Mouse (Mus musculus) spleen, postnatal 10 days (tissue): ENCODE measurements around the gene Dync1i2.
A peak's percentile ranks its signal among the peaks of the same experiment; 100 is the strongest.

ENCODE experiments used
- DNase-seq, 2 experiments: peaks; one replicate each; pipeline ENCODE4 v3.0.0; 2021 to 2022; ENCODE audit warnings: low spot score in 2 of 2

Gene Dync1i2

DNA sequence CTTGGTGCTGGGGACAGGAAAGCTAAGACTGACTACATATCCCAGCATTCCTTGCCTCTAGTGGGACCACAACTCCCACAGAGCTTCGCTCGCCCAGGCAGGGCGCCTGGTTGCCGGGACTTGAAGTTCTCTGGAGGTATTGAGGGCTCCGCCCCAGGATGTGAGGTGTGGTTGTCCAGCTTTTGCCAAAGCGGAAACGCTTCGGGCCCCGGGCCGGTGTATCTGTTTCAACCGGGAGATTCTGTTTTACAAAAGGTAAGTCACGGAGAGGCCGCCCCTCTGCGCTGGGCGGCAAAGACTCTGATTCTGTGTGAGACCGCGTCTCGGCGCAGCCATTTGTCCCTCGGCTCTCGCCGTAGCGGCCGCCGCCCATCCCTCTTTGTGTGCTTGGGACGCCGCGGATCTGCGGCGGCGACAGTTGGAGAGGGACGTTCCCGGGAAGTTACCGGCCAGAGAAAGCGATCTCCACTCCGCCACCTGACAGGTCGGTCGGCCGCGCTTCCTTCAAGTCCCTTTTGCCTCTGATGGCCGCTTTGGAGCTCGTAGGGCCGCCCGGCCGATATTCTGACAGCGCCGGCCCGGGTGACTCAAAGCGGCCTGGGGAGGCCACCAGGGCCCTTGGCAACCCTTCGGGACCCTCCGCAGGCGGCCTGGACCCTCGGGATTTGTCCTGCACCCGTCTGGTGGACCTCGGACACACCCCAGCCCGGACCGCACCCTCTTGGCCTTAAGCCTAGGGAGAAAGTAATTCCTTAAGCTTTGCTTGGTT lies at the start of gene Dync1i2:
Gene Dync1i2 (plus strand): TSS at position 116 of the 769 bp plus-strand sequence.
- DNase-seq: peak; percentile 89 to 91

DNA sequence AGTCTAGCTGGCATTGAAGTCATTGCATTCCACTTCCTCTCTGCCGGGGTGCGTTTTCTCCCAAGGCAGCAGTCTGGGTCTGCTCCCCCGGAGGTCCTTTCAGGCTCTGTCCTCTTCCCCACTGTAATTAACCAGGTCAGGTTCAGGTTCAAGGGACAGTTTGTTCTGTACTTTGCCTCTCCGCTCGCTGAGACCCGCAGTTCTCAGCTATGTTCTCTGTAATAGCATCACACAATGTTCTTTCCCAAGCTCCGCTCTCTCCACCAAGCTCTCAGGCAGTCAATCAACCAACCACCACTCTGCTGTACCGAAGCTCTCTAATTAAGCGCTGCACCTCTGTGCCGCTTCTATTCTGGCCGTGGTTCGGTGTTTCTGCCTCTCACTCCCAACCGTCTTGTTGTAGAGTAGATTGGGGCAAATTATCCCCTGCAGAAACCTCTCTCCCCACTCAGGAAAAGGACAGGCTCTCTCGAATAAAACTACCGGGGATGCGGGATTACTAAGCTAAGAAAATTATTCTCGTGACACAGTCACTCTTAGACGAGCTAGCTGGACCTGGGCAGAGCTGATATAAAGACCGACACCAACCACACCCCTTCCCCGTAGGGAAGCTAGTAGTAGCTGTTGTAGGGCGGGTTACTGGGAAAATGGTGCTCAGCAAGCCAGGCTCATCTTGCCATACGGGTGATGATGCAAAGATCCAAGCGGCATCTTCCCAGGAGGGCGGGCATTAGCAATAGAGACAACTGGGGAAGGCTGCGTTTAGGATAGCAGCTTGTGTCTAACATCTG lies 48.5 kb upstream of the Dync1i2 start:
- no peak for DNase-seq

DNA sequence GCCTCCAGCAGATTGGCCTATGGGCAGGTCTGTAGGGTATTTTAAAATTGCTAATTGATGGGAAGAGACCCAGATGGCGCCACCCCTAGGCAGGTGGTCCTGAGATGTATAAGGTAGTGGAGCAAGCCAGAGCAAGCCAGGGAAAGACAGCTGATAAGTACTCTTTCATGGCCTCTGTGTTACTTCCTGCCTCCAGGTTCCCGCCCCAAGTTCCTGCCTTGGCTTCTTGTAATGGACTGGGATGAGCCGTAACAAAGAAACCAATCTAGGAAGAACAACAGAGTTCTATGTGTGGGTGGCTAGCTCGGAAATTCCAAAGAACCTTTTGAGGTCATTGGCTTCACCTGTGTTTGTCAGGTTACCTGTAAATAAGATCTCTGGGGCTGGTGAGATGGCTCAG lies 44.3 kb upstream of the Dync1i2 start:
- DNase-seq: no peak

DNA sequence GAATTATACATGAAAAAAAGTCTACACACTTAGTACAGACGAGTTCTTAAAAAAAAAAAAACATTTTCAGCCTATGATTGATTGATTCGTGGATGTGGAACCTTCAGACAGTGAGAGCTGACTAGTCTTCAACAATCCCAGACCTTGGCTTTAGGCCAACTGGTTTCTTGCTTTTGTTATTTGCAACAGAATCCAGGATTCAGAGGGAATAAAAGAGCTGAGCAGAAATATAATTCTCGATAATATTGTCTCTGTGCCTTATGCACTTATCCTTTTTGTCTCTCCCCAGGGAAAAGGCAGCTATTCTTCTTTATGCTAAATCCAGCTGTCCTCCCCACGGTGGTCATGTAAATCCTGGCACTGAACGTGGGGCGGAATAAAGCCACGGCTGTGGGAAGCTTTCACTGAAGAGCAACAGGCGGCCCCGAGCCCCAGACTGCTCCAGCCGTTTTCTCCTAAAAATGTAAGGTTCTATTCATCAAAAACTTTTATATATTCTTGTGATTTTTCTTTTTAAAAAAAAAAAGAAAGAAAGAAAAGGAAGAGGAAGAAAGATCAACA lies 43.0 kb upstream of the Dync1i2 start:
- no peak for DNase-seq

GRCm38 (mm10) chr2:71173031-71173430 lies 38.5 kb upstream of the Dync1i2 start:
- no peak for DNase-seq

DNA sequence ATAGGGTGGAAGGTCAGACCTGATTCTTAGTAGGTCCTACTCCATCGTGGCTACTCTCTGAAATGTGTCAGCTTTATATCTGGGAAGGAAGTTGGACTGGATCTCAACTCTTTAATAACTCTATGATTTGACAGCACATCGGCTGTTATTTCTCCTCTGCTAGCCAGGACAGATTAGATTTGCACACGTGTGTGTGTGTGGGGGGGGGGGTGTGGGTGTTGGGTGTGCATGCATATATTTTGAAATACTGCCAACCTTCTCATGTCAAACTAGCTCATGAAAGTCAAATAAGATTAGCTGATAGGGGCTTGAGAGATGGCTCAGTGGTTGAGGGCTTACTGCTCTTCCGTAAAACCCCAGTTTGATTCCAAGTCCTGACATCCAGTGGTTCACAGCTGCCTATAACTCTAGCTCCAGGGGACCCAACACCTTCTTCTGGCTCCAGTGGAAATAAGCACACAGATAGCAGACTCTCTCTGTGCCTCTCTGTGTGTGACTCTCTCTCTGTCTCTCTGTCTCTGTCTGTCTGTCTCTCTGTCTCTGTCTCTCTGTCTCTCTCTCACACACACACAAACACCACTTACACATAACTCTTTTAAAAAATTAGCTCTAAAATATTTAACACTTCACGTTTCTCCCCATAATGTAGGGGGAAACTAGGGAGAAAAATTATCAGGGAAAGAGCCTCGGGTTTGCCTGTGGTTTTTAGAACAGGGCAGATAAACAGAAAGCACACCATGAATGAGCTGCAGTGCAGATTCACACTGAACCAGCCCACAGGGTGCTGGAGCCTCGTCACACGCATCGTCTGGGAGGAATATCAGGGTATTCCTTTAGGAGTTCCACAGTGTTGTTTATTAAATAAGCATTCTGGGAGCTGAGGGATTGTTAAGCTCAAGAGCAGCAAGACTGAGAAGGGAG lies 34.9 kb upstream of the Dync1i2 start:
- no peak for DNase-seq

GRCm38 (mm10) chr2:71177250-71177615 lies 34.3 kb upstream of the Dync1i2 start:
- no peak for DNase-seq

DNA sequence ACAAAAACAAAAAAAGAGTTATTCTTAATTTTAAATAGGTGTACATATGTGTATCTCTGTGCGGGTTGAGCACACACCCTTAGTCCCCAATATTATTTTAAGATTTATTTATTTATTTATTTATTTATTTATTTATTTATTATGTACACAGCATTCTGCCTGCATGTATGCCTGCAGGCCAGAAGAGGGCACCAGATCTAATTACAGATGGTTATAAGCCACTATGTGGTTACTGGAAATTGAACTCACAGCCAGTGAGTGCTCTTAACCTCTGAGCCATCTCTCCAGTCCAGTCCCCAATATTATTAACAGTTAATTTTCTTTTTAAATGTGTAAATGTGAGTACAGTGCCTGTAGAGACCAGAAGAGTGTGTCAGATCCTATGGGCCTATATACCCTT lies 33.7 kb upstream of the Dync1i2 start:
- DNase-seq: no peak

DNA sequence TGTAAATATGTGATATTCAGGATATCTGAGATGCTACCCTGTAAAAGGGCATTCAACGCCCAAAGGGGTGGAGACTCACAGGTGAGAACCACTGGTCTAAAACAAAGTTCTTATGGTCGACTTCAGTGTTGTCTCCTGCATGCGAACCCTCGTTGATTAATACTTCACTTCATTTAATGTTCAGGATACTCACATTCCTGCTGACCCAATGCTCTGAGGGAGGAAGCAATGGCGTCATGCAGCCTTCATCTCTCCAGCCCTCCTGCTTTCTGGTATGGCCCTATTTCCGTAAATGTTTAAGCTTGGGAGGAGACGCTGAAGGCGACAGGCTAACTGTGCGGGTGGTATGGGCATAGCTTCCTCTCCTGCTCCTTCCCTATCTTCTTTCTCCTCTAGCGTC lies 31.8 kb upstream of the Dync1i2 start:
- DNase-seq: no peak

DNA sequence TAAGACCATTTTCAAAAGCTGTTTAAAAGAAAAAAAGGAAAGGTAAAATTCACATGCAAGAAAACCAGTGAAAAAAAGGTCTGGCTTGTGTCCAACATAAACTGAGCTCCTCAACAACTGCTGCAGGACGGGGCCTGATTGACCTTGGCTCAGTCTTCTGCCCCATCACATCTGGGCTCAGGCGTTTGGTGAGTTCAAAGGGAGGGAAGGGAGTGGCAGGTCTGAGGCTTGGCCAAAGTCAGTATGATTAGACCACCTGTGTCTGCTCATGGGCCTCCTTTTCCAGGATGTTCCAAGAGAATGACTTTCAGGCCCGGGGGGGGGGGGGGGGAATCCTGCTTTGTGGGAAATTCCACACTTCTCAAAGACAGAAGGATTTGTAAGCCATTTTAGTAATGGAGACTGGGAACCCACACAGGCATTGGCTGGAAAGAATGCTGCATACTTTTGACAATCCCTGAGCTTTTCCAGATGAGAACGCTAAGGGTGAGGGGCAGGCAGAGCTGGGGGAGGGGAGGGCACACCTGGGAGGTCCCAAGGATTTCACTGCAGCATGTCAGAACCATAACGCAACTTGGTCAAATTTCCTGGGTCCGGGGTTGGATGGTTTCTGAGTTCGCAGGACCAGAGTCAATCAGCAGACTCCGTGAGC lies 30.8 kb upstream of the Dync1i2 start:
- no peak for DNase-seq

GRCm38 (mm10) chr2:71187950-71188349 lies 23.6 kb upstream of the Dync1i2 start:
- no peak for DNase-seq

DNA sequence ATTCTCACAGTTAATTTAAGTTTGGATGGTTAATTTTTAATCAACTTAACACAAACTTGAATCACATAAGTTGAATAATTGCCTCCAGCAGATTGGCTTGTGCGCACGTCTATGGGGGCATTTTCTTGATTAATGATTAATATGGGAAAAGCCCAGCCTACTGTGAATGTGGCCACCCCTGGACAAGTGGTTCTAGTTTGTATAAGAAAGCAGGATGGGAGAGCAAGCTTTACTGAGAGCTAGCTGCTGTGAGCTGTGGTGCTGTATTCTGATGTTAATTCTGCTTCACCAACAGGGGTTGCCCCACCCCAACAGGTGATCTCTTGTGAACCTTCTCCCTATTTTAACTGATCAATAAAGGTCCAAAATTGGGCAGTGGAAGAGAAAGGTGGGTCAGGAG lies 22.6 kb upstream of the Dync1i2 start:
- DNase-seq: no peak

GRCm38 (mm10) chr2:71191391-71192194 lies 19.9 kb upstream of the Dync1i2 start:
- DNase-seq: no peak

GRCm38 (mm10) chr2:71192195-71192807 lies 19.2 kb upstream of the Dync1i2 start:
- no peak for DNase-seq

DNA sequence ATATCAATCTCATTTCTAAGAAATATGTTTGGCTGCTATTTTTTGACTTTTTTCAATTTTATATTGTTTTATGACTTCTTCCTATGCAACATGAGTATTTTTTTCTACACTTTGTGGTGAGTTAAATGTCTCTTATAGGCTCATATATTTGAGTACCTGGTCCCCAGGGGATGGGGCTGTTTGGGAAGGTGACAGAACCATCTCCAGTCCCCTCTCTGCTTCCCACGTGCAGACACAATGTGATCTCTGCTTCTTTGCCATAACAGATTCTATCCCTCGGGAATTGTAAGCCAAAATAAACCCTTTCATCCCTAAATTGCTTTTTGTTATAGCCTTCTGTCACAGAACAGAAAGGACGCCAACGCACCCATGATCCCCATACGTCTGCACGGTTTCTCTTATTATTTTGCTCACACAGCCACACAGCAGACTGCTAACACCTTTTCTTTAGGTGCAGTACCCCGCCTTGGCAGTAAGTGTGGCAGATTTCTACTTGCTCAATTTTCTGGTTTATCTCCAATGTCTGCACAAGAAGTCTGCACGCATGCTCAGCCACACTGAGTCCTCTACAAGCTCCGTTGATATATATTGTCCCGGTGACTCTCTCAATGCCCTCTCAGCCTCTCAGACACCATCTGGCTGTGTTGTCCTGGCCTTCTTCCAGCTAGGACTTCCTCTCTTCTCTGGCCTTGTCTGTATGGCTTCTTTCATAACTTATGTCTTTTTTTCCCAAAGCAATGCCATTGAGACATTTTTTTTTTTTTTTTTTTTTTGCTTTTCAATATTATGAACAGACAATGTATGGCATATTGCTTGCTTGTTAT lies 17.2 kb upstream of the Dync1i2 start:
- no peak for DNase-seq

GRCm38 (mm10) chr2:71196947-71197346 lies 14.6 kb upstream of the Dync1i2 start:
- DNase-seq: no peak

DNA sequence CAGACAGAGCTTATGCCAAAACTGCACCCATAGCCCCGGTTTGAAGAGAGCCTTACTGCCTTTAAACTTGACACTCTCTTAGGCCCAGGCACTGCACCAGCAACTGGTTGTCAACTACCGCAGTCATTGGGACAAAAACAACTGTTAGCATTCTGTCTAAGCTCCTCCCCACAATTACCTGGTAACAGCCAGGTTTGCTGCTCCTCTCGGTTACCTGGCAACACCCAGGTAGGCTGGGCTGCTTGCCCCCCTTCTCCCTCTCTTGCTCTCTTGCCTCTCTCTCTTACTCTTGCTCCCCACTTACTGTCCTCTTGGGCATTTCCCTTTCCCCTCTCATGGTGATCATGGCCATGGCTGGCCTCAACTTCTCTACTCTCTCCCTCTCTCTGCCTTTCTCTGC lies 12.6 kb upstream of the Dync1i2 start:
- no peak for DNase-seq

DNA sequence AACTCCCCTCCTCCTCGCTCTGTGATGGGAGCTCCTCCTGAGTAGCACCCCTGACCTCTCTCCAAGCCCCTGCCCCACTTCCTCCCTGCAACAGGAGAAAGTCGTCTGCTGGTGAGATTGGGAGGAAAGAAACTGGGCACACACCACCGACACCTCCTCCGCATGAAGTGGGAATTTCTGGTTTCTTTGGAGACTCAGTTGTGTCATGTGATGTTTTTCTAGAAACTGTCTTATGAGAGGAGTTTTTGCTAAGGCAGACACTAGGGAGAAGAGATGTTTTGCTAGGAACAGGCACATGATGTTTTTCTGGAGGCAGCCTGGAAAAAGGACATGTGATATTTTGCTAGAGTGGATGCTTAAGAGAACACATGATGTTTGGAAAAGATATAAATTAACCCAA lies 11.0 kb upstream of the Dync1i2 start:
- DNase-seq: no peak

DNA sequence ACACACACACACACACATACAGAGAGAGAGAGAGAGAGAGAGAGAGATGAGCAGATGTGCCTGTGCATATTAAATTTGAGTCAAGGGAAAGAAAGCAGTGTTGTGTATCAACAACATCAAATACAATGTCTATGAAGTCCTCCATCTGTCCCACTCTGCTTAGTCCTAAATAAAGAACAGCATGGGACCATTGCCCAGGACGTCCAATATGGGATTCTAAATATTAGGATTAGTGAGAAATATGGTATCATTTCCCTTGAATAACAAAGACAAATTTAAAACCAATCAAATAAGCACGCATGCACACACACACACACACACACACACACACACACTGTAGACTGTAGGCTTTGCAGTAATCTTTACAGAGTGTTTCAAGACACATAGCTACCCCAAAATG lies 9.6 kb upstream of the Dync1i2 start:
- no peak for DNase-seq
